Mouse (Mus musculus) forebrain, postnatal 0 days (tissue): ENCODE measurements around the gene Fermt2. TPM values are rescaled to one million over a fixed set of nuclear protein-coding genes. Genes with fewer than 3 reads are reported as not detected.

Source experiments
- ATAC-seq: fragments of 200-750 bp; cut with Nextera tagmentation; 2 replicates; pipeline ENCODE4 v1.8.0; 2017; ENCODE audit warnings: mild to moderate bottlenecking, moderate library complexity
- DNase-seq: peaks from one replicate; pipeline ENCODE4 v3.0.0-alpha.2; 2015
- H3K27ac ChIP-seq: fragments of 300-500 bp; sonication (generic); 2 replicates; pipeline ENCODE4 v1.5.1; 2014; ENCODE audit warnings: low read depth, mild to moderate bottlenecking, antibody characterized with exemption, low read length, moderate library complexity, mixed read lengths
- H3K27me3 ChIP-seq: fragments of 300-500 bp; sonication (generic); 2 replicates; pipeline ENCODE4 v1.6.1; 2014; ENCODE audit warnings: mild to moderate bottlenecking, low read length, mixed read lengths; ENCODE audit not compliant: insufficient read depth
- H3K36me3 ChIP-seq: fragments of 300-500 bp; sonication (generic); 2 replicates; pipeline ENCODE4 v1.6.1; 2014; ENCODE audit warnings: mild to moderate bottlenecking, moderate library complexity; ENCODE audit not compliant: insufficient read depth
- H3K4me1 ChIP-seq: fragments of 300-500 bp; sonication (generic); 2 replicates; pipeline ENCODE4 v1.6.1; 2014; ENCODE audit warnings: antibody characterized with exemption; ENCODE audit not compliant: insufficient read depth
- H3K4me2 ChIP-seq: fragments of 300-500 bp; sonication (generic); 2 replicates; pipeline ENCODE4 v1.6.1; 2014; ENCODE audit warnings: low read depth, mild to moderate bottlenecking, moderate library complexity
- H3K4me3 ChIP-seq: fragments of 300-500 bp; sonication (generic); 2 replicates; pipeline ENCODE4 v1.5.1; 2014; ENCODE audit warnings: low read depth, low read length, mixed read lengths
- H3K9ac ChIP-seq: fragments of 300-500 bp; sonication (generic); 2 replicates; pipeline ENCODE4 v1.6.1; 2014; ENCODE audit warnings: mild to moderate bottlenecking
- H3K9me3 ChIP-seq: fragments of 300-500 bp; sonication (generic); 2 replicates; pipeline ENCODE4 v1.6.1; 2016; ENCODE audit warnings: low read length
- CTCF ChIP-seq: sonication (generic); IDR thresholded peaks from 2 replicates; pipeline ENCODE4 v1.5.1; 2016; ENCODE audit warnings: antibody characterized with exemption, control low read depth, low read depth
- WGBS: fragments of 180-500 bp; shearing (Covaris S2); extraction: QIAGEN DNeasy Blood & Tissue Kit; methylation state at CpG from one replicate; pipeline ENCODE4 v1.1.7; 2014; 5-methylcytosine and 5-hydroxymethylcytosine counted together
- polyA plus RNA-seq: library from polyadenylated mRNA; unstranded; fragments of >200 nt; fragmentation: Nextera tagmentation; extraction: Ambion mirVana; gene quantifications from 2 replicates; pipeline ENCODE4 v1.2.1, GENCODE M21; 2015
- total RNA-seq: library from RNA; depleted of rRNA; stranded (reverse); fragments of >200 nt; gene quantifications from 2 replicates; pipeline ENCODE4 v1.2.3, GENCODE M21; 2014; rRNA removed

Fermt2 gene
- total and polyA plus RNA-seq, 2 experiments from 2014 or later: 29.5 to 61.5 TPM

- no peak for ATAC-seq
Observed at GRCm38 (mm10) chr14:45422371-45422770, 107.5 kb downstream of the Fermt2 start.

GRCm38 (mm10) chr14:45419323-45419722, 110.6 kb downstream of the Fermt2 start:
- no peaks in the 10 kb centered on the region for H3K4me1 ChIP-seq
- no peak overlapping the region for H3K4me2 ChIP-seq
- no peaks in the 10 kb centered on the region for H3K9me3 ChIP-seq
- no peak overlapping the region for H3K4me3 ChIP-seq
- no peaks in the 10 kb centered on the region for H3K36me3 ChIP-seq
- TF ChIP-seq CTCF: no peak
- 72% methylated on average over 4 of the region's 4 CpGs for WGBS
- ATAC-seq (no peak), DNase-seq (no peak)
- H3K27ac ChIP-seq: no peak overlapping the region
- H3K27me3 ChIP-seq: no peaks in the 10 kb centered on the region
- H3K9ac ChIP-seq: no peak overlapping the region

More at GRCm38 (mm10) chr14:45422371-45422770, 107.5 kb downstream of the Fermt2 start:
- Histone ChIP-seq H3K9me3 (no peaks in the 10 kb centered on the region; the same call in 1 of the 2 replicates), H3K27ac (no peak overlapping the region), H3K27me3 (no peaks in the 10 kb centered on the region), H3K4me2 (no peak overlapping the region), H3K36me3 (no peaks in the 10 kb centered on the region), H3K4me3 (no peak overlapping the region), H3K9ac (no peak overlapping the region), H3K4me1 (no peaks in the 10 kb centered on the region)
- 56% methylated on average over 4 of the region's 4 CpGs for WGBS
- no peak for TF ChIP-seq CTCF
- no peak for DNase-seq

GRCm38 (mm10) chr14:45418553-45418952, 111.4 kb downstream of the Fermt2 start:
- H3K4me2 ChIP-seq: no peak overlapping the region
- TF ChIP-seq CTCF: no peak
- no peaks in the 10 kb centered on the region for H3K36me3 ChIP-seq
- no peak overlapping the region for H3K9ac ChIP-seq
- H3K4me1 ChIP-seq: no peaks in the 10 kb centered on the region
- H3K4me3 ChIP-seq: no peak overlapping the region
- no peaks in the 10 kb centered on the region for H3K27me3 ChIP-seq
- no peak overlapping the region for H3K27ac ChIP-seq
- WGBS: 87% methylated on average over 3 of the region's 3 CpGs
- no peak for ATAC-seq
- no peak for DNase-seq
- H3K9me3 ChIP-seq: no peaks in the 10 kb centered on the region

- Histone ChIP-seq H3K4me1 (no peaks in the 10 kb centered on the region), H3K9ac (no peak overlapping the region), H3K4me2 (no peak overlapping the region), H3K9me3 (no peaks in the 10 kb centered on the region), H3K36me3 (no peaks in the 10 kb centered on the region), H3K4me3 (no peak overlapping the region), H3K27me3 (no peaks in the 10 kb centered on the region), H3K27ac (no peak overlapping the region)
- no peak for TF ChIP-seq CTCF
- ATAC-seq: no peak
- 93% methylated on average over 4 of the region's 4 CpGs for WGBS
- no peak for DNase-seq
Observed at GRCm38 (mm10) chr14:45416265-45416664, 113.7 kb downstream of the Fermt2 start.

Other genes with a start within 250 kb of the Fermt2 start
- 19.1 and 24.9 TPM in 2 replicates for gene Ero1l, start 211.3 kb downstream of the Fermt2 start, total RNA-seq
- 13.8 and 17.9 TPM in 2 replicates for gene Ero1l, start 211.3 kb downstream of the Fermt2 start, polyA plus RNA-seq
- 156 and 159 TPM in 2 replicates for gene Psmc6, start 200.3 kb downstream of the Fermt2 start, total RNA-seq
- gene Psmc6, start 200.3 kb downstream of the Fermt2 start, polyA plus RNA-seq: 140 and 156 TPM in 2 replicates
- 35.9 and 36.2 TPM in 2 replicates for gene Styx, start 179.0 kb downstream of the Fermt2 start, total RNA-seq
- 59.2 and 72.2 TPM in 2 replicates for gene Styx, start 179.0 kb downstream of the Fermt2 start, polyA plus RNA-seq
- 23.6 and 31.1 TPM in 2 replicates for gene Gnpnat1, start 125.2 kb downstream of the Fermt2 start, total RNA-seq
- gene Gnpnat1, start 125.2 kb downstream of the Fermt2 start, polyA plus RNA-seq: 14.9 and 19.2 TPM in 2 replicates
- 46.7 and 50.1 TPM in 2 replicates for gene Ddhd1, start 128.0 kb upstream of the Fermt2 start, total RNA-seq
- 7.2 and 12.0 TPM in 2 replicates for gene Ddhd1, start 128.0 kb upstream of the Fermt2 start, polyA plus RNA-seq